Mouse (Mus musculus) hindbrain, embryonic 15.5 days (tissue): ENCODE results near the gene Cant1. TPM values are rescaled to one million over a fixed set of nuclear protein-coding genes. Genes with fewer than 3 reads are reported as not detected.

Source experiments
- ATAC-seq: fragments of 200-750 bp; cut with Nextera tagmentation; 2 replicates; pipeline ENCODE4 v1.8.0; 2017; ENCODE audit warnings: low read depth, moderate number of reproducible peaks, moderate TSS enrichment; ENCODE audit not compliant: low FRiP score
- H3K27ac ChIP-seq: fragments of 300-500 bp; sonication (generic); replicated peaks from 2 replicates; pipeline ENCODE4 v1.5.1; 2015; ENCODE audit warnings: mild to moderate bottlenecking, inconsistent platforms
- H3K27me3 ChIP-seq: fragments of 300-500 bp; sonication (generic); 2 replicates; pipeline ENCODE4 v1.6.1; 2015; ENCODE audit warnings: control low read depth, inconsistent platforms
- H3K36me3 ChIP-seq: fragments of 300-500 bp; sonication (generic); 2 replicates; pipeline ENCODE4 v1.6.1; 2015; ENCODE audit warnings: control low read depth, inconsistent platforms
- H3K4me1 ChIP-seq: fragments of 300-500 bp; sonication (generic); replicated peaks from 2 replicates; pipeline ENCODE4 v1.6.1; 2015; ENCODE audit warnings: control low read depth, inconsistent platforms
- H3K4me2 ChIP-seq: fragments of 300-500 bp; sonication (generic); 2 replicates; pipeline ENCODE4 v1.6.1; 2015; ENCODE audit warnings: moderate library complexity, mild to moderate bottlenecking, inconsistent platforms
- H3K4me3 ChIP-seq: fragments of 300-500 bp; sonication (generic); 2 replicates; pipeline ENCODE4 v1.5.1; 2015; ENCODE audit warnings: mild to moderate bottlenecking, inconsistent platforms
- H3K9ac ChIP-seq: fragments of 300-500 bp; sonication (generic); 2 replicates; pipeline ENCODE4 v1.6.1; 2015; ENCODE audit warnings: inconsistent platforms
- H3K9me3 ChIP-seq: fragments of 300-500 bp; sonication (generic); 2 replicates; pipeline ENCODE4 v1.6.1; 2016; ENCODE audit warnings: control low read depth, inconsistent platforms
- WGBS: fragments of 180-500 bp; shearing (Covaris S2); methylation state at CpG from one replicate; pipeline ENCODE4 v1.1.7; 2015; 5-methylcytosine and 5-hydroxymethylcytosine counted together
- polyA plus RNA-seq: library from polyadenylated mRNA; unstranded; fragments of >200 nt; fragmentation: Nextera tagmentation; extraction: Ambion mirVana; gene quantifications from 2 replicates; pipeline ENCODE4 v1.2.1, GENCODE M21; 2015

Cant1 gene
- polyA plus RNA-seq, 1 experiment from 2014 or later: 33.7 TPM

GRCm38 (mm10) chr11:118365171-118365570, 53.7 kb downstream of the Cant1 start:
- H3K4me1 ChIP-seq: peaks cover 9% of the 10 kb centered on the region
- H3K9ac ChIP-seq: no peak overlapping the region
- H3K27me3 ChIP-seq: no peaks in the 10 kb centered on the region
- no peak overlapping the region for H3K4me2 ChIP-seq
- H3K4me3 ChIP-seq: no peak overlapping the region
- 73% methylated on average over 7 of the region's 7 CpGs for WGBS
- H3K36me3 ChIP-seq: no peaks in the 10 kb centered on the region
- no peak for ATAC-seq
- no peak overlapping the region for H3K27ac ChIP-seq
- no peaks in the 10 kb centered on the region for H3K9me3 ChIP-seq

GRCm38 (mm10) chr11:118364021-118364420, 54.9 kb downstream of the Cant1 start:
- no peaks in the 10 kb centered on the region for H3K27me3 ChIP-seq
- no peaks in the 10 kb centered on the region for H3K36me3 ChIP-seq
- no peak overlapping the region for H3K9ac ChIP-seq
- H3K9me3 ChIP-seq: no peaks in the 10 kb centered on the region
- no peak overlapping the region for H3K4me3 ChIP-seq
- WGBS: 93% methylated on average over 4 of the region's 4 CpGs
- H3K4me1 ChIP-seq: peaks cover 9% of the 10 kb centered on the region
- no peak overlapping the region for H3K4me2 ChIP-seq
- no peak overlapping the region for H3K27ac ChIP-seq
- ATAC-seq: no peak

- Histone ChIP-seq H3K4me1 (peaks cover 9% of the 10 kb centered on the region), H3K36me3 (no peaks in the 10 kb centered on the region), H3K9me3 (no peaks in the 10 kb centered on the region), H3K9ac (no peak overlapping the region), H3K4me3 (no peak overlapping the region), H3K4me2 (peak overlapping the region; percentile 19; the same call in 1 of the 2 replicates), H3K27ac (no peak overlapping the region), H3K27me3 (no peaks in the 10 kb centered on the region)
- ATAC-seq: no peak
- WGBS: 16% methylated on average over 8 of the region's 8 CpGs
These were observed 55.8 kb downstream of the Cant1 start for GRCm38 (mm10) chr11:118362971-118363518.

GRCm38 (mm10) chr11:118362501-118362900, 56.4 kb downstream of the Cant1 start:
- H3K27ac ChIP-seq: no peak overlapping the region

GRCm38 (mm10) chr11:118360907-118361341, 58.0 kb downstream of the Cant1 start:
- Histone ChIP-seq H3K4me3 (no peak overlapping the region), H3K9ac (no peak overlapping the region), H3K36me3 (no peaks in the 10 kb centered on the region), H3K4me1 (peaks cover 11% of the 10 kb centered on the region), H3K27ac (no peak overlapping the region), H3K27me3 (no peaks in the 10 kb centered on the region), H3K9me3 (no peaks in the 10 kb centered on the region), H3K4me2 (no peak overlapping the region)
- WGBS: 69% methylated on average over 10 of the region's 10 CpGs
- ATAC-seq: no peak

More at GRCm38 (mm10) chr11:118362501-118362900, 56.4 kb downstream of the Cant1 start:
- Histone ChIP-seq H3K4me3 (no peak overlapping the region), H3K9me3 (no peaks in the 10 kb centered on the region), H3K4me2 (no peak overlapping the region), H3K4me1 (peaks cover 9% of the 10 kb centered on the region), H3K9ac (no peak overlapping the region), H3K27me3 (no peaks in the 10 kb centered on the region), H3K36me3 (no peaks in the 10 kb centered on the region)
- 80% methylated on average over 1 of the region's 1 CpGs for WGBS
- no peak for ATAC-seq

- Histone ChIP-seq H3K4me3 (no peak overlapping the region), H3K4me2 (no peak overlapping the region), H3K9me3 (no peaks in the 10 kb centered on the region), H3K36me3 (no peaks in the 10 kb centered on the region), H3K27ac (no peak overlapping the region), H3K4me1 (peaks cover 15% of the 10 kb centered on the region), H3K9ac (no peak overlapping the region), H3K27me3 (no peaks in the 10 kb centered on the region)
- WGBS: 71% methylated on average over 7 of the region's 7 CpGs
- no peak for ATAC-seq
These were observed 58.4 kb downstream of the Cant1 start for GRCm38 (mm10) chr11:118360491-118360890.

Other genes starting within 250 kb of the Cant1 start
- gene Cyth1, start 170.5 kb downstream of the Cant1 start, polyA plus RNA-seq: 24.9 and 25.8 TPM in 2 replicates
- 16.8 and 19.8 TPM in 2 replicates for gene Usp36, start 128.8 kb downstream of the Cant1 start, polyA plus RNA-seq
- gene Cep295nl, start 76.6 kb downstream of the Cant1 start, polyA plus RNA-seq: 0.08 and 0.34 TPM in 2 replicates
- gene Timp2, start 63.3 kb downstream of the Cant1 start, polyA plus RNA-seq: 83.4 and 91.2 TPM in 2 replicates
- 5.9 and 8.3 TPM in 2 replicates for gene Lgals3bp, start 17.0 kb downstream of the Cant1 start, polyA plus RNA-seq
- 5.1 and 5.3 TPM in 2 replicates for gene C1qtnf1, start 9.1 kb upstream of the Cant1 start, polyA plus RNA-seq
- gene Engase, start 57.7 kb upstream of the Cant1 start, polyA plus RNA-seq: 6.8 and 7.7 TPM in 2 replicates